Mouse (Mus musculus): ENCODE measurements around the gene Dip2b.

DNA sequence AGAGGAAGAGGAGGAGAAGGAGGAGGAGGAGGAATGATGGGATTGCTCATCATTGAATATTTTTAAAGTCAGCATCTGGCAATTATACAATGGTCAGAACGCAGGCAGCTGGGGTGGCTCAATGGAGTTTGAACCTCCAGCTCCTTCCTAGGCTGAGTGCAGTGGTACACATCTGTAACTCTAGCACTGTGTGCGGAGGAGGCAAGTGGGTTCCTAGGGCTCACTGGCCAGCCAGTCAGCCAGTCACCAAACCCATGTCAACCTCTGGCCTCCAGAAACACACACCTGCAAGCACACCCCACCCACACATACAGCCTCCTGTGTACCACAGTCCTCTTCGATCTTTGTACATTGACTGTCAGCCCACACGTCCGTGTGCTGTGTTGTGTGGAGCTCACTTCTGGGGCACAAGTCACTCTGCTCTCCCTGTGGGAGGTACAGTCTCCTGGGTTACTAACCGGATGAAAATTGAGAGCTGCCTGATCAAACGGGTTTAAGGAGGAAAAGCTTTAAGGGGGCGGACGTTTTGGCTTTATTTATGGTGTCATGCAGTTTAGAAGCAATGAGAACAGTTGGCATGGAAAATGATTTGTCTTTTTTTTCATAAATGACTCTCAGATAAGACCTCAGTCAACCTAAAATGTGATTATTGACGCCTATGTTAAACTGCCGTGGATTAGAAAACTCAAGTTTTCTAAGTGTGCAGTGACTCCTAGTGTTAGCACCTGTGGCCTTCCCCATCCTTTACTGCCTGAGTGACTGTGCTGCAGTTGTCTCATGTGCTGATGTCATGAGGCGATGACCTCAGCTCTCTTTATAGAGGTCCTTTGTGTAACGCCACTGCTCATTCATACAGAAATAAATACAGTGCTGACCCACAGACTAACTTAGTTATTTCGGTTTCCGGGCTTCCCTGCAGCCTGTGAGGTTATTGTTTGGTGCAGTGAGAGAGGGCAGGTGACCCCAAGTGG, 106.7 kb downstream of the Dip2b start:
- TF ChIP-seq CTCF (IDR thresholded peaks at IDR 0.05): peak; percentile 58
- TF ChIP-seq POLR2A (IDR thresholded peaks at IDR 0.05; ENCODE audit: insufficient read depth, low read depth, low read length): no peak
